8 mouse cellular contexts compared by ENCODE assay signal in genomic region chr4:144949441-144950326, GRCm38 (mm10). TPM values are rescaled to one million over a fixed set of nuclear protein-coding genes. Genes with fewer than 3 reads are reported as not detected.
DNase-seq lines count a peak whose midpoint lies in the region; ATAC-seq and TF ChIP-seq lines count a peak whose summit lies in the region.

No protein-coding gene starts in this region.

- 32% methylated on average over 9 of the region's 9 CpGs for WGBS in intestine, postnatal 0 days
- 11% methylated on average over 9 of the region's 9 CpGs for WGBS in neural tube, embryonic 13.5 days

- peak; percentile 55; the same call in 1 of the 2 replicates for ATAC-seq in intestine, postnatal 0 days
- ATAC-seq in neural tube, embryonic 13.5 days (ENCODE audit: low read depth): peak; percentile 71

- no peak overlapping the region for H3K9ac ChIP-seq in intestine, postnatal 0 days (ENCODE audit: low read depth, low read length)
- 0 out of 2 replicates have a peak overlapping the region, but pooled peaks have one; percentile 3 for H3K9ac ChIP-seq in neural tube, embryonic 13.5 days

- H3K4me3 ChIP-seq in intestine, postnatal 0 days (ENCODE audit: low read depth, low read length): no peak overlapping the region
- H3K4me3 ChIP-seq in neural tube, embryonic 13.5 days: no peak overlapping the region

- peaks cover 17% of the 10 kb centered on the region; the same call in 1 of the 2 replicates for H3K4me1 ChIP-seq in intestine, postnatal 0 days (replicated peaks; ENCODE audit: control insufficient read depth, insufficient read depth, low read length)
- H3K4me1 ChIP-seq in neural tube, embryonic 13.5 days (replicated peaks): peaks cover 19% of the 10 kb centered on the region

- no peaks in the 10 kb centered on the region for H3K9me3 ChIP-seq in intestine, postnatal 0 days (ENCODE audit: control insufficient read depth)
- H3K9me3 ChIP-seq in neural tube, embryonic 13.5 days: no peaks in the 10 kb centered on the region

- no peak for TF ChIP-seq CTCF in intestine, postnatal 0 days (IDR thresholded peaks at IDR 0.05; ENCODE audit: low read depth)

- DNase-seq in brain, adult 2 months (ENCODE audit: low read depth, low spot score): peak; percentile 12
- DNase-seq in embryo, embryonic 11.5 days (ENCODE audit: low read depth, low spot score): peak; percentile 72
- peak; percentile 86 to 88 for DNase-seq in heart, adult 18-20 months
- DNase-seq in lung, adult 18-20 months: peak; percentile 85 to 91
- DNase-seq in T-cell, adult 2 months (ENCODE audit: low spot score): no peak
- DNase-seq in left cerebral cortex, adult 11 months (ENCODE audit: low spot score): no peak

- no peaks in the 10 kb centered on the region; the same call in 1 of the 2 replicates for H3K36me3 ChIP-seq in intestine, postnatal 0 days (ENCODE audit: control insufficient read depth, insufficient read depth)
- no peaks in the 10 kb centered on the region for H3K36me3 ChIP-seq in neural tube, embryonic 13.5 days

- no peak overlapping the region; the same call in 1 of the 2 replicates for H3K27ac ChIP-seq in intestine, postnatal 0 days (ENCODE audit: low read depth, low read length)
- 0 out of 2 replicates have a peak overlapping the region, but pooled peaks have one; percentile 10 for H3K27ac ChIP-seq in neural tube, embryonic 13.5 days (replicated peaks)

- H3K4me2 ChIP-seq in intestine, postnatal 0 days (replicated peaks; ENCODE audit: low read depth): no peak overlapping the region
- H3K4me2 ChIP-seq in neural tube, embryonic 13.5 days: no peak overlapping the region

- no peaks in the 10 kb centered on the region for H3K27me3 ChIP-seq in intestine, postnatal 0 days (replicated peaks; ENCODE audit: control insufficient read depth, insufficient read depth, low read length)
- H3K27me3 ChIP-seq in neural tube, embryonic 13.5 days: no peaks in the 10 kb centered on the region

RNA-seq across cellular contexts. Expression of gene Dhrs3, which starts 57.1 kb away (rescaled TPM):
- 100 to 1,000 TPM; 114 to 133 TPM for total RNA-seq in heart, adult 18-20 months (2021)
- 93.0 and 100 TPM in 2 replicates for polyA plus RNA-seq in intestine, postnatal 0 days (2015; fragmentation: Nextera tagmentation; extraction: Ambion mirVana)
- 45.8 and 52.2 TPM in 2 replicates for polyA plus RNA-seq in neural tube, embryonic 13.5 days (2015; fragmentation: Nextera tagmentation; extraction: Ambion mirVana)

Comparison
In these comparisons a context has a peak if more than half of its experiments do, and no peak if none do; other contexts are left out.
1. DNase-seq: peak in brain, adult 2 months (single experiment), embryo, embryonic 11.5 days (single experiment), heart, adult 18-20 months (2 of 2) and lung, adult 18-20 months (2 of 2); none in T-cell, adult 2 months (single experiment) and left cerebral cortex, adult 11 months (single experiment).